Mouse (Mus musculus): ENCODE results near the gene Psenen. TPM values are rescaled to one million over a fixed set of nuclear protein-coding genes. Genes with fewer than 3 reads are reported as not detected.
A peak's percentile ranks its signal among the peaks of the same experiment; 100 is the strongest.

Gene Psenen
- polyA plus RNA-seq, 1 experiment from 2014 or later, result 126 TPM

DNA sequence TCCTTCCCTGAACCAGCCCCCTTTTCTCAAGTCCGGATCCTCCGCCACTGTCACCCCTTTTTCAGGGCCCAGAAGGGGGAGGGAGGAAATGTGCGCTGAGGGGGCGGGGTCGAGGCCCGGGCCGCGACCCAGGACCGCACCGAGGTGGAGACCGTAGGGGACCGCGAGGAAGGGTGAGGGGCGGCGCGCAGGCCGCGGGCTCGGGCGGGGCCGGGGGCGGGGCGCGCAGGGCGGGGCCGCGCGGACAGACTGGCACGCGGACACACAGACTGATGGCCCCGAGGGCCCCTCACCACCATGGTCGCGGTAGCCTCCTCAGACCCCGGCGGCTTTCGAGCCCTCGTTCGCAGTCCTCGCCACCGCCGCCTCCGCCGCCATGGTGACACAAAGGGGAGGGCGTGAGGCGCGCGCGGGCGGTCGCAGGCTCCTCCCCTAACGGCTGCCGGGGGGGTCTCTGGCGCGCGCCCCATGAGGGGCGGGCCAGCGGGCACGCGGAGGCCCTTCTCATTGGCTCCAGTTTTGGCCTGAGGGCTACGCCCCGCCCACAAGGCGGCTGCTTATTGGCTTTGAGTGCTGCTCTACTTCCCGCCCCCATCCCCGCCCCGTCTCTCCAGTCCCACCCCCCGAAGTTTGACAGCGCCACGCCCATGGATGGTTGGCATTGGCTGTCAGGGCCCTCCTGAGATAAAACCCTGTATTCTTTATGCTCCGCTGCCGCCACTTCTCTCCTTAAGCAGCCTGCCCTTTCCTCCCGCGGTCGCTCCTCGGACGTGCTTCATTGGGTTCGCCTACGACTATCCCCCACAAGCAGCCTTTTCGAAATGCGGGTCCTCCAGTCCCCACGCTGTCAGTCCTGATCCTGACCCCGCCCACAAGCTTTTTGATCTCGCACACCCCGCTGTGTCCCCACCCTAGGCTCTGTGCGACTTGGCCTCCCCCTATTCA, 28.5 kb downstream of the Psenen start, which contains the start of gene Arhgap33:
Arhgap33 (minus strand) TSS at position 428 of the 945 bp plus-strand sequence.
- peak; percentile 97 for DNase-seq (ENCODE audit: extremely low spot score, low spot score)
- Histone ChIP-seq H3K9me3 (no peaks in the 10 kb centered on the region), H3K27ac (peak within 1 kb of the TSS; percentile 97), H3K4me1 (peaks cover 43% of the 10 kb centered on the region), H3K4me3 (peak within 1 kb of the TSS; percentile 75), H3K27me3 (ENCODE audit: poor library complexity, severe bottlenecking) (peaks cover 21% of the 10 kb centered on the region), H3K36me3 (replicated peaks) (peaks cover 49% of the 10 kb centered on the region)
- WGBS, result under 1% methylated on average over 66 of the region's 84 CpGs

DNA sequence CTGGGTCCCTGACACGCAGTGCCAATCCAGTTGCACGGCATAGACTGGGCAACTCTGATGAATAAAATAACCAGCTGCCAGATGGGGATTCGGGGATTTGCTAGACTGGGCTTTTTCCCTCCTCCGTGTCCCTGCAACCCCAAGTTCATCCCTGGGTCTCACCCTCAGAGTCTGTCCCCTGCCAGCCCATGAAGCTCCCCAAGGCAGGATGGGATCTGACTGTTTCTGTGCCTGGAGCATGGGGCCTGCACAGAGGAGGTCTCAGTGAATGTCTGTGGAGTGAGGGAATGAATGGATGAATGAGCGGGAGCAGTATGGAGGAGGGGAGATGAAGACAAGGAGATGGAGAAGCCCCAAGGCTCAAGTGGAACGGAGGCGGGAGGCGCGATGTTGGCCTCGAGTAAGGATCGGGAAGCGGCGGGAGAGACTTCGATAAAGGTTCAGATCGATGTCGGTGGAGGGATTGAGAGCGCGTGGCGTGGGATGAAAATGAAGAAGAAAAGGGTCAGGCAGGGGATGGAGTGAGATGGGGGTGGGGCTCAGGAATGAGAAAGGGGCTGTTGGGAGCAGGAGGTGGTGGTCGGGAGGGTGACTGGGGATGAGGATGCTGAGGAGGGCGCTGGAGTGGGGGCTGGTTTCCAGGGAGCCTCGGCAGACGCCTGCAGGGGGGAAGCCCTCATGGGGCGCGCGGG, 29.3 kb downstream of the Psenen start:
- peak; percentile 53 for DNase-seq (ENCODE audit: extremely low spot score, low spot score)
- WGBS, result 7% methylated on average over 26 of the region's 26 CpGs

DNA sequence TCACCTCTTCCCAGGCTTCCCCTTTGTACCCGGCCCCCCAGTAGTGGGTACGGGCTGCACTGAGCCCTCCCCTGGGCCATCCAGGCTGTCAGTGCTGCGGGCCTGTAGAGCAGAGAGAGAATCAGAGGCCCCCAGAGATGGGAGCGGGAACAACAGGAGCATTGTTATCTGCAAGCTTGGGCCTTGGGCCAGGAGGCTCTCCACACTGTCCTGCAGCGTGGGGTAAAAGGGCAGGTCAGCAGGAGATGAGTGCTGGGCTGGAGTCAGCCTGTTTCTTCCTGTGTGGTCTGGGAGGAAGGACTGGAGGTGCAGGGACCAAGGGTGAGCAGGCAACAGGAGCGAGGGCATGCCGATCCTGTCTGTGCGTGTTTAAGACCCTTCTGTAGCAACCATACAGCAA, 30.5 kb downstream of the Psenen start:
- H3K27ac ChIP-seq, result peak overlapping the region; percentile 54; the same call in 1 of the 2 replicates
- H3K27me3 ChIP-seq (ENCODE audit: poor library complexity, severe bottlenecking), result peaks cover 26% of the 10 kb centered on the region
- 7% methylated on average over 8 of the region's 8 CpGs for WGBS
- H3K9me3 ChIP-seq, result no peaks in the 10 kb centered on the region
- H3K4me1 ChIP-seq, result peaks cover 43% of the 10 kb centered on the region
- no peak for DNase-seq (ENCODE audit: extremely low spot score, low spot score)
- H3K4me3 ChIP-seq, result peak overlapping the region; percentile 75
- H3K36me3 ChIP-seq (replicated peaks), result peaks cover 52% of the 10 kb centered on the region

More for the DNA sequence above, 29.3 kb downstream of the Psenen start:
- Histone ChIP-seq H3K27ac (peak overlapping the region; percentile 97), H3K4me3 (peak overlapping the region; percentile 75), H3K27me3 (ENCODE audit: poor library complexity, severe bottlenecking) (peaks cover 21% of the 10 kb centered on the region), H3K36me3 (replicated peaks) (peaks cover 49% of the 10 kb centered on the region), H3K9me3 (no peaks in the 10 kb centered on the region), H3K4me1 (peaks cover 43% of the 10 kb centered on the region)

DNA sequence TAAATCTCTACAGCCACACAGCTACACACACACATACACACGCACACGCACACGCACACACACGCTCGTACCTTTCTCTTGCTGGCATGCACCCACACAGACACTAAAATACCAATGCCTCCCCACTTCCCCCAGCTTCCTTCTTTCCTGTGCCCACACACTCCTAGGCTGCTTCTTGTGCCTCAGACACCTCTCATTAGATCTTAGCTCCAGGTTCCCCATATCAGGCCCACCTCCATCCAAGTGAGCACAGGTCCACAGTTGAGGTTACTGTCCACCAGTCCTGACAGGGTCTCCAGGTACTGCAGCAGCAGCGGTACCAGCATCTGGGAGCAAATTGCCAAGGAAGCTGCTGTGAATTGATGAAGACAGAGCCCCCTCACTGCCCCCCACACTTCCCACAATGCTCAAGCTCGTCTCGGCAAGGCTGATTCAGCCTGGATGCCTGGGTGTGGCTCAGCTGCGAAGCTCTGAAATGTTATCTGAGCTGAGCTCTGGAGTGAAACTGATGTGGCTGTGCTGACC, 32.1 kb downstream of the Psenen start:
- WGBS, result 92% methylated on average over 9 of the region's 9 CpGs
- H3K36me3 ChIP-seq (replicated peaks), result peaks cover 67% of the 10 kb centered on the region
- peaks cover 41% of the 10 kb centered on the region for H3K27me3 ChIP-seq (ENCODE audit: poor library complexity, severe bottlenecking)
- peaks cover 51% of the 10 kb centered on the region for H3K4me1 ChIP-seq
- no peak overlapping the region for H3K27ac ChIP-seq
- H3K4me3 ChIP-seq, result no peak overlapping the region
- no peak for DNase-seq (ENCODE audit: extremely low spot score, low spot score)
- no peaks in the 10 kb centered on the region for H3K9me3 ChIP-seq

DNA sequence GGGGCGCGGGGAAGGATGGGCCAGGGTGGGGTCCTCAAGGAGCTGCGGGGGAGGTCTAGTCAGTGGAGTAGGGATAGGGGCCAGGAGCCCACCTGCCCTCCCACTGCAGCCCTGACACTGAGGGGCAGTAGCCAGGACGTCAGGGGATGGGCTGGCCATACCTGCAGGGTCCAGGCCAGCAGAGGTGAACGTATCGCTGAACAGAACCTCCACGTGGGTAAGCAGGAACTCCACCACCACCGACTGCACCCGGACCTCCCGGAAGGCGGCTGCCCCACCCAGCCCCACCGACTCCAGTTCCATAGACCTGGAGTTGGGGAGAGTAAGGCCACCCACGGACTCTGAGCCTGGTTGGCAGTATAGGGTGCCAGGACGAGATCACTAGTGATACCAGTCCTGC, 36.4 kb downstream of the Psenen start:
- Histone ChIP-seq H3K9me3 (no peaks in the 10 kb centered on the region), H3K36me3 (replicated peaks) (peaks cover 97% of the 10 kb centered on the region), H3K4me3 (no peak overlapping the region), H3K4me1 (peaks cover 22% of the 10 kb centered on the region), H3K27ac (peak overlapping the region; percentile 44; the same call in 1 of the 2 replicates), H3K27me3 (ENCODE audit: poor library complexity, severe bottlenecking) (peaks cover 51% of the 10 kb centered on the region)
- WGBS, result 79% methylated on average over 14 of the region's 14 CpGs
- no peak for DNase-seq (ENCODE audit: extremely low spot score, low spot score)

DNA sequence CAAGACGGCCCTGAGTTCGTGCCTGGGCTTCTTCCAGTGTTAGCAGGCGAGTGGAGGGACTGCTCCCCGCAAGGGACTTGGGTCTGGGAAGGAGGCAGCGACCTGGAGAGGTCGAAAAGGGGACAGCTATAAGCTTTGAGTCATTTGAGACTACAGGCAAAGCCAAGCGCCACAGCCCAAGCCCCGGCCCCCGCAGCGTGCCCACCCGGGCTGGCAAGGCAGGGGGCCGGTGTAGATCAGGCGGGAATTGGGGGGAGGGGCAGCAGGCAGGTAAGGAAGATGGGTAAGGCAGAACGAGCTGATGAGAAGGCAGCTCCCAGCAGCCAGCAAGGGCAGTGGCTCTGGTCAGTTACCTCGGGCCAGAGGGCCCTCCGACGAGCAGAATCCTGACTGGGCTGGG, 37.0 kb downstream of the Psenen start:
- DNase-seq (ENCODE audit: extremely low spot score, low spot score), result no peak
- WGBS, result 17% methylated on average over 17 of the region's 17 CpGs
- H3K9me3 ChIP-seq, result no peaks in the 10 kb centered on the region
- peak overlapping the region; percentile 10 for H3K4me3 ChIP-seq
- peaks cover 91% of the 10 kb centered on the region for H3K36me3 ChIP-seq (replicated peaks)
- H3K4me1 ChIP-seq, result peaks cover 19% of the 10 kb centered on the region
- peak overlapping the region; percentile 44; the same call in 1 of the 2 replicates for H3K27ac ChIP-seq
- H3K27me3 ChIP-seq (ENCODE audit: poor library complexity, severe bottlenecking), result peaks cover 50% of the 10 kb centered on the region

DNA sequence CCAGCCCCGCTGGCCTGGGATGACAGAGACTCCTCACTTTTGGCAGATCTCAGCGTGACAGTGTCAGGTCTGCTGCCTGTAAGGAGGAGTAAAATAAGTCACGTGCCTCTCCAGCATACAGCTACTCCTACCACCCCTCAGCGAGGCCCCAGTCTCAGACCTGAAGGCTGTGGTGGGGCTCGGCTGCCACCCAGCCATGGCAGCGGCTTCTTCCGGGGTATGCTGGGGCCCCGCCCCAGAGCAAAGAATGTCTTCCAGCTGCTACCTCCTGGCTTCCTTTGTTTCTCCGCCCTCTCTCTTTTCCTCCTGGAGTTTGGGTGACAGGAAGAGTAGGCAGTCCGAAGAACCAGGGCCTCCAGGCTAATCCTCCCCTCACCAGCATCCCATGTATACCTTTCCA, 37.5 kb downstream of the Psenen start:
- peaks cover 87% of the 10 kb centered on the region for H3K36me3 ChIP-seq (replicated peaks)
- H3K27me3 ChIP-seq (ENCODE audit: poor library complexity, severe bottlenecking), result peaks cover 50% of the 10 kb centered on the region
- H3K4me1 ChIP-seq, result peaks cover 21% of the 10 kb centered on the region
- no peak for DNase-seq (ENCODE audit: extremely low spot score, low spot score)
- peak overlapping the region; percentile 10; the same call in 1 of the 2 replicates for H3K4me3 ChIP-seq
- WGBS, result 26% methylated on average over 10 of the region's 10 CpGs
- H3K9me3 ChIP-seq, result no peaks in the 10 kb centered on the region
- H3K27ac ChIP-seq, result peak overlapping the region; percentile 44; the same call in 1 of the 2 replicates

DNA sequence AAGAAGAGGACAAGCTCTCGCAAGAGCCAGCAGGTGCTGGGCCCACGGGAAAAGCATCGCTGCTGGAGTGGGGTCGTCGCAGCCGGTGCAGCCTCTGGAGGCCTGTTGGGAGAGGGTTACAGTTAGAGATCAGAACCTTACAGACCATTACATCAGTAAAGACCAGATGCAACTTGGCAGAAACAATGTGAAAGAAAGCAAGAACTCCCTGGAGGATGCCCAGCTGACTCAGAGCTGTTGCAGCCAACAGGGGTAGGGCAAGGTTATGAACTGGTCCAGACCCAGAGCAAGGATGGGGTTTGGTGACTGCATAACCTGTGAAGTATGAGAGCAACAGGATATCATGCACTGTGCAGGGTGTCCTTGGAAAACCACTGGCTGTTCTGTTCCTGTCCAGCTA, 38.9 kb downstream of the Psenen start:
- peaks cover 50% of the 10 kb centered on the region for H3K27me3 ChIP-seq (ENCODE audit: poor library complexity, severe bottlenecking)
- no peak overlapping the region for H3K27ac ChIP-seq
- 83% methylated on average over 6 of the region's 6 CpGs for WGBS
- peaks cover 72% of the 10 kb centered on the region for H3K36me3 ChIP-seq (replicated peaks)
- no peak overlapping the region for H3K4me3 ChIP-seq
- no peak for DNase-seq (ENCODE audit: extremely low spot score, low spot score)
- H3K9me3 ChIP-seq, result no peaks in the 10 kb centered on the region
- H3K4me1 ChIP-seq, result peaks cover 31% of the 10 kb centered on the region

DNA sequence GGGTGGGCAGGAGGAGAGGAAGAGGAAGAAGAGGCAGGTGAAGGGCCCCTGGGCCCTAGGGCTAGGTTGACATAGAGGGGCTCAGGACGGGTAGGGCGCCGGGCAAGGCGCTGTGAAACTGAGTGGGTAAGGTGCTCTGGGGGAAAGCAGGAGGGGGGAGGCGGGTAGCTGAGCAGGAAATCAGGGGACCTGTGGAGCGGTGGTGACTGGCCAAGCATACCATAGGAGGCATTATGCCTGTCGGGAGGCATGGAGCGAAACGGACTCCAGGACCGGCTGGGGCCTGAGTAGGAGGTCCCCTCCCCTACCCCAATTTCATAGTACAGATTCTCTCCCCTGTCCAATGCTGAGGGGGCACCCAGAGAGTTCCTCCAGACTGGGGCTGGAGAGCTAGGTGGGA, 40.6 kb downstream of the Psenen start:
- Histone ChIP-seq H3K4me1 (peaks cover 36% of the 10 kb centered on the region), H3K36me3 (replicated peaks) (peaks cover 56% of the 10 kb centered on the region), H3K27ac (no peak overlapping the region), H3K9me3 (no peaks in the 10 kb centered on the region), H3K4me3 (no peak overlapping the region), H3K27me3 (ENCODE audit: poor library complexity, severe bottlenecking) (peaks cover 44% of the 10 kb centered on the region)
- DNase-seq (ENCODE audit: extremely low spot score, low spot score), result no peak
- WGBS, result 87% methylated on average over 10 of the region's 10 CpGs

DNA sequence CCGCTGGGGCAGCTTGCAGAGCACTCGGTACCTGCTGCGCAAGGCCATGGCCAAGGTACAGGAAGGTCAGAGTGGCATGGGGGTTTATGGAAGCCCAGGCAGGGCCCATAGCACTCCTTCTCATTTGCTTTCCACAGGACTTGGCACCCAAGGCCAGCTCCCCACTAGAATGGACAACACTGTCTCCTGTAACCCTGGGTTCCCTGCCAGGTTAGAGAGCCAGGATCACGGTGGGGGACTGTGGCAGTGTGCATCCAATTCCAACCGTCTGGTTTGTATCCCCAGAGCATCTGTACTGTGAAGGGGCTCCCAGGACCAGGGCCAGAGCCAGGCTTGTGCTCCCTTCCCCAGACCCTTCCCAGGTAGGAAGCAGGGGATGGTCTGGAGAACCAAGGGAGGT, 42.6 kb downstream of the Psenen start:
- peaks cover 36% of the 10 kb centered on the region for H3K36me3 ChIP-seq (replicated peaks)
- peaks cover 23% of the 10 kb centered on the region for H3K4me1 ChIP-seq
- DNase-seq (ENCODE audit: extremely low spot score, low spot score), result no peak
- peaks cover 25% of the 10 kb centered on the region for H3K27me3 ChIP-seq (ENCODE audit: poor library complexity, severe bottlenecking)
- H3K9me3 ChIP-seq, result no peaks in the 10 kb centered on the region
- H3K4me3 ChIP-seq, result no peak overlapping the region
- H3K27ac ChIP-seq, result peak overlapping the region; percentile 31; the same call in 1 of the 2 replicates
- 75% methylated on average over 5 of the region's 5 CpGs for WGBS

DNA sequence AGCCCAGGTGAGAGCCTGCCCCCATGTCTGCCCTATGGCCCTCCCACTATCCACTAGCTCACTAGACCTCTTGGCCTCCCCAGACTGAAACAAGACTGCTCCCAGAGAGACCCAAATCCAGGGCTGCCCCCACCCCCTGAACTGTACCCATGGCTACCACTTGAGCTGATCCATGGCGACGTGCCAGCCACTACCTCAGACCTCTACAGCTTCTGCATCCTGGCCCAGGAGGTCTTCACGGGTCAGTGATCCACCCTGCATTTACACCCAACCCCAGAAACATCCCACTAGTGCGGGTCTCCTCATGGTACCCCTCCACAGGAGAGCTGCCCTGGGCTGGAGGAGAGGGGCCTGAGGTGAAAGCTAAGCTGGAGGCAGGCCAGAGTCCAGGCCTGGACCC, 43.0 kb downstream of the Psenen start:
- H3K27ac ChIP-seq, result peak overlapping the region; percentile 31; the same call in 1 of the 2 replicates
- H3K4me1 ChIP-seq, result peaks cover 22% of the 10 kb centered on the region
- WGBS, result 64% methylated on average over 4 of the region's 4 CpGs
- peaks cover 31% of the 10 kb centered on the region for H3K36me3 ChIP-seq (replicated peaks)
- DNase-seq (ENCODE audit: extremely low spot score, low spot score), result no peak
- no peak overlapping the region for H3K4me3 ChIP-seq
- peaks cover 28% of the 10 kb centered on the region for H3K27me3 ChIP-seq (ENCODE audit: poor library complexity, severe bottlenecking)
- no peaks in the 10 kb centered on the region for H3K9me3 ChIP-seq

DNA sequence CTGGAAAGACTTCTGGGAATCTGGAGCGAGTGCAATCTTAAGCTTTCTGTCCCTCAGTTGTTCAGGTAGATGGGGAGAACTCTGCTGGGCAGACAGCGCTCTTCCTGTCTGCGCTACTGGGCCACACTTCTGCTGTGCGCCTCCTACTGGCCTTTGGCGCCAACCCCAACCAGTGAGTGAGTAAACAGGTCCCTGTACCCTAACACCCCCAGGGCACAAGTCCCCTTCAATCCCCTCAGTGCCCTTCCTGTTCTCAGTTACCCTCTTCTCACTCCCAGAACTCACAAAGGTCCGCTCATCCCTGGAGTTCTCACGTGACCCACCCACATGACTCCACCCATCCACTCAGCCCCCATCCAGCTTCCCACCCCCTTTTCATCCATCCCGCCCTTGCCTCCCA, 45.1 kb downstream of the Psenen start:
- Histone ChIP-seq H3K9me3 (no peaks in the 10 kb centered on the region), H3K4me1 (peaks cover 22% of the 10 kb centered on the region), H3K4me3 (peak overlapping the region; percentile 11; the same call in 1 of the 2 replicates), H3K36me3 (replicated peaks) (peaks cover 10% of the 10 kb centered on the region), H3K27ac (0 out of 2 replicates have a peak overlapping the region, but pooled peaks have one; percentile 25), H3K27me3 (ENCODE audit: poor library complexity, severe bottlenecking) (peaks cover 10% of the 10 kb centered on the region)
- DNase-seq (ENCODE audit: extremely low spot score, low spot score), result no peak
- 41% methylated on average over 8 of the region's 8 CpGs for WGBS
